Mouse (Mus musculus) cerebellum, adult 2 months (tissue): ENCODE measurements around the gene Sh3pxd2a.

ENCODE experiments used
- CTCF ChIP-seq: fragments of 200-500 bp; IDR thresholded peaks from 2 replicates; pipeline ENCODE4 v1.5.1; 2011; ENCODE audit warnings: low read depth, mild to moderate bottlenecking, control low read depth, low read length, moderate library complexity, borderline replicate concordance; ENCODE audit not compliant: insufficient read depth
- POLR2A ChIP-seq: fragments of 200-500 bp; IDR thresholded peaks from 2 replicates; pipeline ENCODE4 v1.6.1; 2011; ENCODE audit warnings: low read length, control low read depth, borderline replicate concordance; ENCODE audit not compliant: insufficient read depth

DNA sequence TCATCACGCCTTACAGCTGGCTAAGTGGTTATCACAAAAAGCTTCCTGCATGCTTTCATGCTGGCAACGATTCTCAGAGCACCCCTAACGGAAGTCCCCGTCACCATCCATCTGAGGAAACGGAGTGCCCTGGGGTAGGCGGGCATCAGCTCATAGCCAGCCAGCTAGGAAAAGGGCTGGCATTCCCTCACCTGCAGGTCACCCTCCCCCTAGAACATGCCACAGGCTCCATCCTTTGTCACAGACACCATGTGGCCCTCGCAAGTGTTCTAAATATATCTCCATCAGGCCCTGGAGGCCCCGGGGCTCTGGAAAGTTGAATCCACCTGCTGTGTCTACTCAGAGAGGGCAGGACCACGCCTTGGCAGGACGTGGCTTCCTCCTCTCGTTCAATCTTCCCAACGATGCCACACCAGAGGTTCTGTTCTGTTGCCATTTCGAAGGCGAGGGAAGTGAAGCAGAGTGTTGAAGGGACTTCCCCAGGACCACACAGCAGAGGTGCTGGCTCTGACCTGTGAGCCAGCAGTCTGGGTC, 15.5 kb downstream of the Sh3pxd2a start:
- TF ChIP-seq CTCF (no peak), POLR2A (no peak)
